Mouse (Mus musculus): ENCODE results near the gene Tmem186.

GRCm38 (mm10) chr16:8636867-8637216, 670 bp downstream of the Tmem186 start:
- TF ChIP-seq CTCF (IDR thresholded peaks at IDR 0.05; ENCODE audit: low read depth) (no peak), EP300 (IDR thresholded peaks at IDR 0.05; ENCODE audit: low read depth) (no peak)

Data from heart, postnatal 0 days (tissue).